Mouse (Mus musculus) embryonic facial prominence, embryonic 11.5 days (tissue): Measurements from ENCODE around the gene Pcyt1a. TPM values are rescaled to one million over a fixed set of nuclear protein-coding genes. Genes with fewer than 3 reads are reported as not detected.

Experiments used
- ATAC-seq: fragments of 200-750 bp; cut with Nextera tagmentation; replicated peaks from 2 replicates; pipeline ENCODE4 v1.8.0; 2017; ENCODE audit warnings: low read depth; ENCODE audit not compliant: insufficient number of reproducible peaks, low FRiP score, low TSS enrichment
- DNase-seq: peaks from one replicate; pipeline ENCODE4 v3.0.0-alpha.2; 2015; ENCODE audit warnings: low spot score
- H3K27ac ChIP-seq: fragments of 300-500 bp; sonication (generic); replicated peaks from 2 replicates; pipeline ENCODE4 v1.5.1; 2014; ENCODE audit warnings: mild to moderate bottlenecking, low read depth, low read length, control low read depth
- H3K27me3 ChIP-seq: fragments of 300-500 bp; sonication (generic); 2 replicates; pipeline ENCODE4 v1.6.1; 2014; ENCODE audit warnings: mild to moderate bottlenecking, low read length, moderate library complexity, mixed read lengths; ENCODE audit not compliant: control insufficient read depth, insufficient read depth
- H3K36me3 ChIP-seq: fragments of 300-500 bp; sonication (generic); replicated peaks from 2 replicates; pipeline ENCODE4 v1.6.1; 2014; ENCODE audit warnings: low read depth, mild to moderate bottlenecking, low read length, moderate library complexity, mixed read lengths; ENCODE audit not compliant: control insufficient read depth, insufficient read depth
- H3K4me1 ChIP-seq: fragments of 300-500 bp; sonication (generic); 2 replicates; pipeline ENCODE4 v1.6.1; 2014; ENCODE audit warnings: low read length, mixed read lengths; ENCODE audit not compliant: control insufficient read depth, insufficient read depth
- H3K4me2 ChIP-seq: fragments of 300-500 bp; sonication (generic); 2 replicates; pipeline ENCODE4 v1.6.1; 2014; ENCODE audit warnings: low read depth, mild to moderate bottlenecking, control low read depth, low read length, moderate library complexity
- H3K4me3 ChIP-seq: fragments of 300-500 bp; sonication (generic); 2 replicates; pipeline ENCODE4 v1.5.1; 2014; ENCODE audit warnings: low read depth, low read length, control low read depth
- H3K9ac ChIP-seq: fragments of 300-500 bp; sonication (generic); replicated peaks from 2 replicates; pipeline ENCODE4 v1.6.1; 2014; ENCODE audit warnings: mild to moderate bottlenecking, control low read depth, low read length
- H3K9me3 ChIP-seq: fragments of 300-500 bp; sonication (generic); replicated peaks from 2 replicates; pipeline ENCODE4 v1.6.1; 2016; ENCODE audit warnings: mild to moderate bottlenecking, low read length, inconsistent platforms, mixed read lengths; ENCODE audit not compliant: control insufficient read depth
- WGBS: fragments of 180-500 bp; shearing (Covaris S2); extraction: QIAGEN DNeasy Blood & Tissue Kit; methylation state at CpG from one replicate; pipeline ENCODE4 v1.1.7; 2014; 5-methylcytosine and 5-hydroxymethylcytosine counted together
- polyA plus RNA-seq: library from polyadenylated mRNA; unstranded; fragments of >200 nt; fragmentation: Nextera tagmentation; extraction: Ambion mirVana; gene quantifications from 2 replicates; pipeline ENCODE4 v1.2.1, GENCODE M21; 2014

The Pcyt1a gene
- polyA plus RNA-seq, 1 experiment from 2014 or later, result 36.7 TPM

DNA sequence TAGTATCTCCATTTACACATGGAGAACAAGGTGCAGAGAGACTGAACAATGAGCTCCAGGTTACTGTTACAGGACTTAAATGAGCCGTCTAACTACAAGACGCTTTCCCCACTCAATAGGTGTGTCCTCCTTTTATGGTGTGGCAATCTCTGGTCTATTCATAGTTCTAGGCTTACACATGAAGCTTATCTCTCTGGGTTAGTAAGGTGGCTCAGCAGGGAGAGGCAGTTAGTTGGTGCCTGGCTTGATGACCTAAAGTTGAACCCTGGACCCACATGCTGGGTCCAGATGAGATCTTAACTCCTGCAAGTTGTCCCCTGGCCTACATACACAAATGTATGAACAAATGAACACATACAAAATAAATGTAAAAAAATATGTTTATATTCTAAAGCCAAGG lies 32.7 kb downstream of the Pcyt1a start:
- DNase-seq (no peak), ATAC-seq (no peak)
- Histone ChIP-seq H3K9ac (no peak overlapping the region), H3K4me3 (no peak overlapping the region), H3K4me2 (no peak overlapping the region), H3K36me3 (peaks cover 3% of the 10 kb centered on the region), H3K4me1 (no peaks in the 10 kb centered on the region), H3K9me3 (no peaks in the 10 kb centered on the region), H3K27ac (no peak overlapping the region), H3K27me3 (no peaks in the 10 kb centered on the region)
- 100% methylated on average over 2 of the region's 2 CpGs for WGBS

DNA sequence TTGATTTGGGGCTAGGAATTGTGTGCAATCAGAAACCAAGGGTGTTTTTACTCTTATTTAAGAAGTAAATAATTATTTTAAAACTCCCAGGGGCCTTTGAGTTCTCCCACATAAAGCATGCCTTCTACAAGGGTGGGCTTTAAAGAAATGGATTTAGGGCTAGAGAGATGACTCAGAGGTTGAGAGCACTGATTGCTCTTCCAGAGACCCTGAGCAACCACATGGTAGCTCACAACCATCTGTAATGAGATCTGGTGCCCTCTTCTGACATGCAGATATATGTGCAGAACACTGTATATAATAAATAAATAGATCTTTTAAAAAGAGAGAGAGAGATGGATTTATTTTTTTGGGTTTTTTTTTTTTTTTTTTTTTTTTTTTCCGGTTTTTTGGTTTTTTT lies 34.2 kb downstream of the Pcyt1a start:
- no peaks in the 10 kb centered on the region for H3K4me1 ChIP-seq
- H3K9me3 ChIP-seq, result no peaks in the 10 kb centered on the region
- no peak overlapping the region for H3K27ac ChIP-seq
- DNase-seq (no peak), ATAC-seq (no peak)
- no peak overlapping the region for H3K9ac ChIP-seq
- H3K27me3 ChIP-seq, result no peaks in the 10 kb centered on the region
- H3K4me2 ChIP-seq, result no peak overlapping the region
- WGBS, result 0% methylated on average over 1 of the region's 1 CpGs
- peaks cover 3% of the 10 kb centered on the region for H3K36me3 ChIP-seq
- H3K4me3 ChIP-seq, result no peak overlapping the region

DNA sequence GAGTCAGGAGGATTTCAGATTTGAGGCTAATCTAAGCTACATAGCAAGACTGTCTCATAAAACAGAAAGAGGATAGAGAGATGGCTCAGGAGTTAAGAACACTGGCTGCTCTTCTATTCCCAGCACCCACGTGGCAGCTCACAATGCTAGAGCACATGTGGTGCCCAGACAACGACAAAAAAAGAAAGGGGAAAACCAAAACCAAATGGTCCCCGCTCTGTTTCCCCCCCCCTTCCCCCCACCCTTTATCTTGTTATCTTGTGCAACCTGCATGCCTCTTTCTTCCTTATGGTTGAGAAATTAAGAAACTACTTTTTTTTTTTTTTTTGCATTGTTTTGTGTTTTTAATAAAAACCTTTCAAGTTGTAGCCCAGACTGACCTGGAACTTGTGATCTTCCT lies 37.8 kb downstream of the Pcyt1a start:
- no peaks in the 10 kb centered on the region for H3K27me3 ChIP-seq
- H3K27ac ChIP-seq, result no peak overlapping the region
- peaks cover 3% of the 10 kb centered on the region for H3K36me3 ChIP-seq
- H3K4me1 ChIP-seq, result no peaks in the 10 kb centered on the region
- H3K4me3 ChIP-seq, result no peak overlapping the region
- H3K9ac ChIP-seq, result no peak overlapping the region
- no peaks in the 10 kb centered on the region for H3K9me3 ChIP-seq
- WGBS, result 71% methylated on average over 3 of the region's 3 CpGs
- no peak overlapping the region for H3K4me2 ChIP-seq
- no peak for DNase-seq
- no peak for ATAC-seq

- no peaks in the 10 kb centered on the region for H3K4me1 ChIP-seq
- no peak overlapping the region for H3K9ac ChIP-seq
- ATAC-seq (no peak), DNase-seq (no peak)
- no peak overlapping the region for H3K4me3 ChIP-seq
- no peaks in the 10 kb centered on the region for H3K9me3 ChIP-seq
- H3K27me3 ChIP-seq, result no peaks in the 10 kb centered on the region
- H3K4me2 ChIP-seq, result no peak overlapping the region
- WGBS, result 77% methylated on average over 5 of the region's 5 CpGs
- H3K36me3 ChIP-seq, result no peaks in the 10 kb centered on the region; the same call in 1 of the 2 replicates
- H3K27ac ChIP-seq, result no peak overlapping the region
Measured at GRCm38 (mm10) chr16:32469404-32470105, 38.8 kb downstream of the Pcyt1a start.

GRCm38 (mm10) chr16:32472276-32473015 lies 41.7 kb downstream of the Pcyt1a start:
- no peak overlapping the region for H3K27ac ChIP-seq

DNA sequence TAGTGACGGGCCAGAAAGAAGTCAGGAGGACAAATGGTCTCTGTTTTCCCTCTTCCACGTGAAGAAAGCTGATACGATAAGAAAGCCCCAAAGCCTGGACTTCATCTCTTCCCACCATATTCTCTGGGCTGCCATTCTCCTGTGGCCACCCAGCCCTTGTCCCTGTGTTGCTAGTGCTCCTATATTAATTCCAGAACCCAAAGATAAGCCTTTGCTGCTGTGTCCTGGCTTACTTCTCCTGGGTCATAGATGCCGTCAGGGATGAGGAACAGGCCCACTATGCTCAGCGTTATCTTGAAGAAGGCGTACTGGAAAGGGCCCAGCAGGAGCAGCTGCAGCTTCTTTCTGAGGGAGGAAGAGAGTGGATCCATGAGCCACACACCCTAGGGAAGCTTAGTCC lies 46.6 kb downstream of the Pcyt1a start:
- no peak overlapping the region for H3K4me2 ChIP-seq
- no peak for DNase-seq

More at GRCm38 (mm10) chr16:32472276-32473015, 41.7 kb downstream of the Pcyt1a start:
- H3K9me3 ChIP-seq, result no peaks in the 10 kb centered on the region
- no peaks in the 10 kb centered on the region for H3K27me3 ChIP-seq
- H3K9ac ChIP-seq, result no peak overlapping the region
- no peak overlapping the region for H3K4me2 ChIP-seq
- H3K4me1 ChIP-seq, result no peaks in the 10 kb centered on the region
- DNase-seq (peak; percentile 9), ATAC-seq (no peak)
- no peaks in the 10 kb centered on the region; the same call in 1 of the 2 replicates for H3K36me3 ChIP-seq
- H3K4me3 ChIP-seq, result no peak overlapping the region
- WGBS, result 70% methylated on average over 7 of the region's 7 CpGs

DNA sequence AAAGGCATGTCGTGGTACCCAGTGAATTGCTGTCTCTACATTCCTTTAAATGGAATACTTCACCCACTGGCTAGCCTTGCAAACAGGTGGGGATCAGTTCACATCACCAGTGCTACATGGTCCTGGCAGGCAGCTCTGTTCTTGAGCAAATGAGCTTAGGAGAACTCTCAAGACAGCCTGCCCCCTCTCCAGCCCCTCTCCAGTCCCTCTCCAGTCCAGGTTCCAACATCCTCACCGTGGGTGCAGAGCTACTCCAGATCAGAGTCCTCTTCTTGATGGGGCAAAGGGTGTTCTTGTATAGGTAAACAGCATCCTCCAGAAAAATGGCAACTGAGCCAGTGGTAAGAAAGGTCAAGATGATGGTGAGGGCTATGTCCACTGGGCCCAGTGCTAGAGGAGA lies 48.7 kb downstream of the Pcyt1a start:
- WGBS, result 81% methylated on average over 2 of the region's 2 CpGs
- no peak overlapping the region for H3K4me2 ChIP-seq

More for the DNA sequence above, 46.6 kb downstream of the Pcyt1a start:
- WGBS, result 81% methylated on average over 6 of the region's 6 CpGs
- Histone ChIP-seq H3K27me3 (no peaks in the 10 kb centered on the region), H3K9ac (no peak overlapping the region), H3K4me1 (no peaks in the 10 kb centered on the region), H3K27ac (no peak overlapping the region), H3K36me3 (no peaks in the 10 kb centered on the region), H3K9me3 (no peaks in the 10 kb centered on the region), H3K4me3 (no peak overlapping the region)
- ATAC-seq, result no peak

DNA sequence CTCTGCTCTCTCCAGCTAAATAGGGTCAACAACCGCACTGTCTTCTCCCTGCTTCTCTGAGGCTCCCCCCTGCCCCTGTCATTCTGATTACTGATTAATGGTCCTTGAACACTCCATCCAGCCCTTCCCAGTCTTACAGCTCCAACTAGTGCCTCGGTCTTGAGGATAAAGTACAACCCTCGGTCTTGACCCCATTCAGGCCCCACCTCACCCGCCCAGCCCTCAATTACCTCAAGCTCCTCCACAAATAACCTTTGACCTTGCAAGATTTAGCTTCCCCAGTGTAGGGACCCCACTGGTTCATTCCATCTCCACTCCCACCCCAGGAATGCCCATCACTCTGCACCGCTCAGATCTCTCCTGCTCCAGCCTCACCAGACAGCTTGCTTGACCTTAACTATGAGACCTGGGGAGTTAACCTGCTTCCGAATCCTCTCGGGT lies 53.7 kb downstream of the Pcyt1a start:
- ATAC-seq, result peak; percentile 56
- H3K4me1 ChIP-seq, result peaks cover 3% of the 10 kb centered on the region; the same call in 1 of the 2 replicates
- H3K27ac ChIP-seq, result no peak overlapping the region
- H3K4me3 ChIP-seq, result no peak overlapping the region
- no peaks in the 10 kb centered on the region for H3K9me3 ChIP-seq
- no peak overlapping the region for H3K4me2 ChIP-seq
- WGBS, result 31% methylated on average over 7 of the region's 7 CpGs
- DNase-seq, result no peak
- H3K27me3 ChIP-seq, result no peaks in the 10 kb centered on the region
- no peak overlapping the region for H3K9ac ChIP-seq
- no peaks in the 10 kb centered on the region for H3K36me3 ChIP-seq

More for the DNA sequence above, 48.7 kb downstream of the Pcyt1a start:
- H3K4me3 ChIP-seq, result no peak overlapping the region
- DNase-seq (no peak), ATAC-seq (no peak)
- no peak overlapping the region for H3K9ac ChIP-seq
- no peaks in the 10 kb centered on the region for H3K9me3 ChIP-seq
- H3K4me1 ChIP-seq, result peaks cover 3% of the 10 kb centered on the region; the same call in 1 of the 2 replicates
- H3K27me3 ChIP-seq, result no peaks in the 10 kb centered on the region
- no peaks in the 10 kb centered on the region for H3K36me3 ChIP-seq
- H3K27ac ChIP-seq, result no peak overlapping the region
